Mouse (Mus musculus) c-Kit-negative CD71-positive TER-119-positive erythroid progenitor cells, embryonic 14.5 days (primary cell): Measurements from ENCODE around the gene Eef2.
"Not testable (repeated sequence)": the region's sequence is repeated elsewhere in the genome, so short reads cannot be mapped to it uniquely, and the experiment has no call there.

Experiments used
- DNase-seq: peaks from one replicate; pipeline ENCODE4 v3.0.0-alpha.2; 2013; ENCODE audit warnings: low read depth, low spot score

Gene Eef2

GRCm38 (mm10) chr10:81180946-81181345 is 4.5 kb downstream of the Eef2 start:
- no peak for DNase-seq

DNA sequence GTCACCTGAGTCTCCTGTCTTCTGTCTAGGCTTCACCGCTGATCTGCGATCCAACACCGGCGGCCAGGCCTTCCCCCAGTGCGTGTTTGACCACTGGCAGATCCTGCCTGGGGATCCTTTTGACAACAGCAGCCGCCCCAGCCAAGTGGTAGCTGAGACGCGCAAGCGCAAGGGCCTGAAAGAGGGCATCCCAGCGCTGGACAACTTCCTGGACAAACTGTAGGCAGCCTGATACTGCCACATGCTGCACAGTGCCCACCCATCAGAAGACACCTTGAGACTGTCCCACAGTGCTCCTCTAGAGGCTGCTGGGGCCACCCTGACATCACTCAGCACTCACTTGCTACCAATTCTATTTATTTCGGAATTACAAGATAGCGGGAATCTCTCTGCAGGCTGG is 5.4 kb downstream of the Eef2 start:
- not testable (repeated sequence) for DNase-seq

DNA sequence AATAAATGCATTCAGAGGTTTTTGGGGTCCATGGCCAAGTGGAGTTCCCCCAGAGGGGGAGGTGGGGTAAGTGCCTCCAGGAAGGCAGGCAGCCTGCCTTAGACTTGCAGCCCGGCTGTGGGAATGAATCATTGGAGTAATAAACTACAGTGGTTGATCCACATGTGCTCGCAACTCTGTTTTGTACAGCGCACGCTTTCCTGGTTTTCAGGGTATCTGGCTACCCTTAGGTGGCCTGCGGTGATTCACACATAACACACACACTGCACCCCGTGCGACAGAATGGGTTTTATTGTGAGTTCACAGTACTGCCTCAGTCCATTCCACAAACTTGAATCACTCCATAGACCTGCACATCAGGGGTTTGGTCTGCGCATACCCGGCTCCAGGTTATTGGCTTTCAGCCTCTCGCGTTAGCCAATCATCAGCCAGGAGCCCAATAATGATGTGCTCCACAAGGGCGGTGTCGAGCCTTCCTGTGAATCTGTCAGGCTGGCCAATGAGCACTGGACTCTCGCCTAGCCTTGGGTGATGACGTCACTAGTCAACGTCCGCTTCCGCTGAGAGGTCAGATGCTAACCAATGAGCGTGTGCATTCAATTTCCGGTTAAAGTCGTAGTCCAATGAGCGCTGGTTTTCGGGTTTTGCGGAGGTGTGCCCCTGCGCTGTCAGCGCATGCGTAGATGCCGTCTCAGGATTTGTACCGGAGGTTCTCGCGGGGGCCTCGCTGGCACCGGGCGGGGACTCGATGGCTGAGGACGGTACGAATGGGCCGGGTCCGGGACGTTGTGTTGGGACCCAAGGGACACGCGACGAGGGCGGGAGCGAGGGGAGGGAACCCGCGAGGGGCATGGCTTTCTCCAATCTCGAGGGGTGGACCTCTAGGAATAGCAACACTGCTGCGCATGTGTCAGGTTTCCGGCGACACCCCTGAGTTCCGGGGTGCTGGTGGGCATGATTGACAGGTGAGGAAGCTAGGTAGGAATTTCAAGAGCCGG is 6.2 kb downstream of the Eef2 start, which contains the start of gene Dapk3:
TSS of gene Dapk3 (plus strand) at position 670 of the 998 bp plus-strand sequence.
- peak; percentile 97 for DNase-seq

DNA sequence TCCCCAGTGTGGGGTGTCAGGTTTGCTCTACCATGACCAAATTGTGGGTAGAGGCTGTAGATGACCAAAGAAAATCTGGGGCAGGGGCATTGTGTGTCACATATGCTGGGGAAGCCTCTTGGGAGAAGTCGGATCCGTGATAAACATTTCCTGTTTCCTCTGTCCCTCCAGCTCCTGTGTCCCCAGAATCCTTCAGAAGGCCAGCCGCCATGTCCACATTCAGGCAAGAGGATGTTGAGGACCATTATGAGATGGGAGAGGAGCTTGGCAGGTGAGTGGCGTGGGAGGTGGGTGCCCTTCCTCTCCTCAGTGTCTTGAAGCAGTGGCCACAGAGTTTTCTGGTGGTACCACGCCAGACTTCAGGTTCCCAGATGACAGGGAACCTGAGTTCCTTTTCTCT is 7.4 kb downstream of the Eef2 start, which contains the start of gene 4930442H23Rik:
TSS of gene 4930442H23Rik (minus strand) at position 45 of the 400 bp plus-strand sequence.
- no peak for DNase-seq

DNA sequence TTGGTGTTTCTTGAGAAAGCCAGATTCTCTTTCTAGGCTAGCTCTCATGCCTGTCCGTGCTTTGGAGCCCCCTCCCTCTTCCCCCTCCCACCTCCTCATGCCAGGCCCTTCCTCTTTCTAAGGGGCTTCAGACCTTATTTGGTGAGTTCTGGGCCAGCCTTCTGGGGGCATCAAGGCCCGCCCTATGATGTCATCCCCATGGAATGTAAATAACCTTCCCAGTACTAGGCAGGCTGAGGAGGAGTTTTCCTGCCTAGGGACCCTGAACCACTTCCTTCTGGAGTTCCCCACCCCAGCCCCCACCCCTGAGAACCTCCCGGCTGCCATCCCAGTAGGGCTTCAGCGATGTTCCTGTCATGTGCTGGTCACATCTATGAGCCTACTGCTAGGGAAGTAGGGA is 8.3 kb downstream of the Eef2 start:
- DNase-seq = no peak

- no peak for DNase-seq
Observed at GRCm38 (mm10) chr10:81187161-81187560, 10.7 kb downstream of the Eef2 start.

- DNase-seq = no peak
Observed at GRCm38 (mm10) chr10:81189821-81190220, 13.4 kb downstream of the Eef2 start.

- no peak for DNase-seq
Observed at GRCm38 (mm10) chr10:81190236-81190911, 13.9 kb downstream of the Eef2 start.

GRCm38 (mm10) chr10:81190912-81191321 is 14.5 kb downstream of the Eef2 start:
- no peak for DNase-seq

- no peak for DNase-seq
Observed at GRCm38 (mm10) chr10:81191342-81191982, 15.0 kb downstream of the Eef2 start.

DNA sequence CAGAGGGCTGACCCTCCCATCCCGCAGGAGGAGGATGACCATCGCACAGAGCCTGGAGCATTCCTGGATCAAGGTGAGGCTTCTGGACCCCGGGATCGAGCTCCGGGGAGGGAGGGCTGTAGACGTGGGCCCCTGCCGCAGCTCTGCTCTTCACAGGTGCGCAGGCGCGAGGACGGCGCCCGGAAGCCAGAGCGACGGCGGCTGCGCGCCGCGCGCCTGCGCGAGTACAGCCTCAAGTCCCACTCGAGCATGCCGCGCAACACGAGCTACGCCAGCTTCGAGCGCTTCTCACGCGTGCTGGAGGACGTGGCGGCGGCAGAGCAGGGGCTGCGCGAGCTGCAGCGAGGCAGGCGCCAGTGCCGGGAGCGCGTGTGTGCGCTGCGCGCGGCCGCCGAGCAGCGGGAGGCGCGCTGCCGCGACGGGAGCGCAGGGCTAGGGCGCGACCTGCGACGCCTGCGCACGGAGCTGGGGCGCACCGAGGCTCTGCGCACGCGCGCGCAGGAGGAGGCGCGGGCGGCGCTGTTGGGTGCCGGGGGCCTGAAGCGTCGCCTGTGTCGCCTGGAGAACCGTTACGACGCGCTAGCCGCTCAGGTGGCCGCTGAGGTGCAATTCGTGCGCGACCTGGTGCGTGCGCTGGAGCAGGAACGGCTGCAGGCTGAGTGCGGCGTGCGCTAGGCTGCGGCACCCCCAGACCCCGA is 16.0 kb downstream of the Eef2 start:
- DNase-seq = no peak

DNA sequence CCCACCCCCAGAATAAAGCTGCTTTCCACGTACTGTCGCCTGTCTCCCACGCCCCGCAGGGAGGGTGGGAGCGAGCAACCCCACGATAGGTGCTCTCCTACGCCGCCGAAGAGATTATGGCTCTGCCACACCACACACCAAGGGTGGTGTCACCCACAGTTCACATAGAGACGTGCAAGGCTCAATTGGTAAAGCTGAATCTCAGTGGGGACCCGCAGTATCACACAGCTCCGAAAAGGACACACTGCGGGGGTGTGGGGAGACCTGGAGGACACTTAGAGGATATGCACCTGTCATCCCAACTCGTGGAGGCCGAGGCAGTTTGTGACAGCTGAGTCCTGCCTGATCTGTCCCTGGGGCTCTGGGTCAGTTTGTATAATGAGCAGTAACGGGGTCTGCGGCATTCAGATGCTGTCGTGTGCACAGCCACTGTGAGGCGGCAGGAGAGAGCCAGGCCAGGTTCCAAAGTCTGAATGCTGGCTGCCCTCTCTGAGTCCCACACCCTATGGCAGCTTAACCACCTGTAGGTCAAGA is 16.6 kb downstream of the Eef2 start:
- DNase-seq = no peak

DNA sequence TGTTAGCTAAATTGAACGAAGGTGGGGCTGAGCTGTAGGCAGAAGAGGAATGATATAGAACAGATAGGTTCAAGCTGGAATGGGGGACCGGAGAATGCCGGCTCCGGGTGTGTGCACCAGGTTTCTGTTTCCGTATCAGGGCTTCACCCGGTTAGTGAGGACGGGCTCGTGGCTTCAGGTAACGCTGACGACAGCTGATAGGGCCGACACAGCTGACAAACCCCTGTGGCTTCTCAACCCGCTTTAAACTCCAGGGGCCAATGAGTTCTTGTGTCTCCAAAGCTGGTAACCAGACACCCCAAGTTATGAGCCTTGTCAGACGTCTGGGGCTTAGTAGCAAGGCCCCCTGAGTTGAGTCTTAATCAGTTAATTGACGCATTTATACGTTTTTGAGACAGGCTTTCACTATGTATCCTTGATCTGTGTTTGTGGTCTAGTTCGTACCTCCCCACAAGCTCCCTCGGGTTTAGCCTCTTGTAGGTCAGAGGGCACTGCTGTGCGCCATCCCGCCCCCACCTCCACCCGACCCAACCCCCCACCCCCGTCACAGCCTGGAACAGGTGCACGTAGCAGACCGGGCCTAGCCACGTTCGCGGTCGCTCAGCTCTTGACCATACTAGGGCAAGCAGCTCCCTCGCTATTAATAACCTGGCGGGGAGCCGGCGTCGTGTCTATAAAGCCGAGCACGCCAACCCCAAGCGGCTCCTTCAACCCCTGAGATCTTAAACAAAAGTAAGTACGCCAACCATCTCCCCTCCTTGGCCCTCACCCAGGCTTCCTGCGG is 17.8 kb downstream of the Eef2 start:
- no peak for DNase-seq

GRCm38 (mm10) chr10:81195300-81195699 is 18.9 kb downstream of the Eef2 start:
- no peak for DNase-seq

DNA sequence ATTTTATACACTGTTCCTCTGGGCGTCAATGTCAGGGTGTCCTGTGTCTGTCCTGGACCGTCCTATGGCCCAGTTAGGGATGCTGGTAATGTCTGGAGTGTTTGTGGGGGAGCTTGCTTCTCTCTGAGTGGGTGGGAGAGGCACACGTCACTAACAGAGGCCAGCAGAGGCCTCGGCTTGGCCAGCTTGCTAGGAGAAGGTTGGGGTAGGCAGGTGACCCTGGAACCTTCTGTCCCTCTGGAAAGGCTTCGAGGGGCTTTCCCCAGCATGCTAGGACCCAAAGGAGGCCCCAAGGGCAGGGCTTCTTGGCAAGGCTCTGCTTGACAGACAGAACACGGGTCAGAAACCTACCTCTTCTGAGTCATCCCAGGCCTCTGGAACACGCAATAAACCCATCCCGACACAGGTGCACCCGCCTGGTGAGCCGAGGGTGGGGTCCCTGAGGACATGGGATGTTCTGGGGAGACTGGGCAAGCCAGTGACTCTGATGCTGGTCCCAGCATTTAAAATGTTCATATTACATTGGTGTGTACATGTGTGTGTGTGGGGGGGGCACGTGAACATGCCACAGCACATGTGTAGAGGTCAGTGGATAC is 20.1 kb downstream of the Eef2 start:
- no peak for DNase-seq

- DNase-seq = no peak
Observed at GRCm38 (mm10) chr10:81197305-81197704, 20.9 kb downstream of the Eef2 start.

DNA sequence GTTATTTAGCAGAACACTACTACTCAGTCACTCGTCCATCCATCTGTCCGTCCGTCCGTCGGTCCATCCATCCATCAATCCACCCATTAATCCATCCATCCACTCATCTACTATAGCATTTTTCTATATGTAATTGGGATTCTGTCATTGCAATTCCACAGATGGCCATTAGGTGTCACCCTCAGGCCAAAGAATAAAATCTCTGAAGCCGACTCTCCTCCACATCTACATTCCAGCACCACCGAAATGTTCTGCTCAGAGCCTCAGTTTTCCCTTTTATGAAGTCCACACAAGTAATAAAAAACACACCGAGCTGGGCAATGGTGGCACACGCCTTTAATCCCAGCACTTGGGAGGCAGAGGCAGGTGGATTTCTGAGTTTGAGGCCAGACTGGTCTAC is 21.8 kb downstream of the Eef2 start:
- peak; percentile 60 for DNase-seq

DNA sequence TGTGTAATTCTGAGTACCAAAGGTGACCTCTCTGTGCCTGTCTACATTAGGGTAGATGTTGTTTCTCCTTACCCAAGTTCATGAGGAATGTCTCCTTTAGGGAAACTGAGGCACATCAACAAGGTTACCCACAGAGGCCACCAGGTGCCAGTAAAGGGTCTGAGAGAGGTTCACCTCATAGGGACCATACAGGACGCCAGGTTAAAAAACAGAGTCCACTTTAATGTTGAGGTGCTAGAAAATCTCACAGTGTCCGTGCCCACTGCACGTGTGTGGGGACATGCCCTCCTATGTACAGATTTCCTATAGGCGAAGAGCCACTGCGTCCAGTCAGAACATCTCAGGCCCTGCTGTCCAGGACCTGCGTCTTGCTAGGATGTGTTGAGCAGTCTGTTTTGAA is 22.6 kb downstream of the Eef2 start:
- no peak for DNase-seq

GRCm38 (mm10) chr10:81200141-81200540 is 23.7 kb downstream of the Eef2 start:
- no peak for DNase-seq
